Mouse (Mus musculus) midbrain, embryonic 13.5 days (tissue): ENCODE data around the gene Anp32a. TPM values are rescaled to one million over a fixed set of nuclear protein-coding genes. Genes with fewer than 3 reads are reported as not detected.

ENCODE experiments used
- ATAC-seq: fragments of 200-750 bp; cut with Nextera tagmentation; 2 replicates; pipeline ENCODE4 v1.8.0; 2017; ENCODE audit warnings: mild to moderate bottlenecking, moderate TSS enrichment, moderate library complexity
- H3K27ac ChIP-seq: fragments of 300-500 bp; sonication (generic); 2 replicates; pipeline ENCODE4 v1.5.1; 2015; ENCODE audit warnings: inconsistent platforms, mild to moderate bottlenecking, moderate library complexity
- H3K27me3 ChIP-seq: fragments of 300-500 bp; sonication (generic); 2 replicates; pipeline ENCODE4 v1.6.1; 2015; ENCODE audit warnings: mild to moderate bottlenecking, inconsistent platforms
- H3K36me3 ChIP-seq: fragments of 300-500 bp; sonication (generic); 2 replicates; pipeline ENCODE4 v1.6.1; 2015; ENCODE audit warnings: mild to moderate bottlenecking, inconsistent platforms
- H3K4me1 ChIP-seq: fragments of 300-500 bp; sonication (generic); replicated peaks from 2 replicates; pipeline ENCODE4 v1.6.1; 2015; ENCODE audit warnings: inconsistent platforms
- H3K4me2 ChIP-seq: fragments of 300-500 bp; sonication (generic); replicated peaks from 2 replicates; pipeline ENCODE4 v1.6.1; 2015; ENCODE audit warnings: moderate library complexity, mild to moderate bottlenecking, inconsistent platforms
- H3K4me3 ChIP-seq: fragments of 300-500 bp; sonication (generic); replicated peaks from 2 replicates; pipeline ENCODE4 v1.5.1; 2015; ENCODE audit warnings: mild to moderate bottlenecking, inconsistent platforms
- H3K9ac ChIP-seq: fragments of 300-500 bp; sonication (generic); replicated peaks from 2 replicates; pipeline ENCODE4 v1.6.1; 2015; ENCODE audit warnings: mild to moderate bottlenecking, inconsistent platforms
- H3K9me3 ChIP-seq: fragments of 300-500 bp; sonication (generic); 2 replicates; pipeline ENCODE4 v1.6.1; 2016; ENCODE audit warnings: mild to moderate bottlenecking, inconsistent platforms
- WGBS: fragments of 180-500 bp; shearing (Covaris S2); methylation state at CpG from one replicate; pipeline ENCODE4 v1.1.7; 2015; 5-methylcytosine and 5-hydroxymethylcytosine counted together
- polyA plus RNA-seq: library from polyadenylated mRNA; unstranded; fragments of >200 nt; fragmentation: Nextera tagmentation; extraction: Ambion mirVana; gene quantifications from 2 replicates; pipeline ENCODE4 v1.2.1, GENCODE M21; 2015

Anp32a gene
- polyA plus RNA-seq, 1 experiment from 2014 or later: 175 TPM

GRCm38 (mm10) chr9:62426021-62426420, 84.9 kb downstream of the Anp32a start:
- Histone ChIP-seq H3K27ac (no peak overlapping the region), H3K36me3 (peaks cover 84% of the 10 kb centered on the region), H3K9ac (no peak overlapping the region), H3K4me3 (no peak overlapping the region), H3K4me1 (peaks cover 5% of the 10 kb centered on the region), H3K4me2 (no peak overlapping the region), H3K9me3 (no peaks in the 10 kb centered on the region), H3K27me3 (no peaks in the 10 kb centered on the region)
- WGBS: 92% methylated on average over 19 of the region's 19 CpGs
- no peak for ATAC-seq

GRCm38 (mm10) chr9:62426531-62426930, 85.4 kb downstream of the Anp32a start:
- 96% methylated on average over 6 of the region's 6 CpGs for WGBS
- H3K9me3 ChIP-seq: no peaks in the 10 kb centered on the region

DNA sequence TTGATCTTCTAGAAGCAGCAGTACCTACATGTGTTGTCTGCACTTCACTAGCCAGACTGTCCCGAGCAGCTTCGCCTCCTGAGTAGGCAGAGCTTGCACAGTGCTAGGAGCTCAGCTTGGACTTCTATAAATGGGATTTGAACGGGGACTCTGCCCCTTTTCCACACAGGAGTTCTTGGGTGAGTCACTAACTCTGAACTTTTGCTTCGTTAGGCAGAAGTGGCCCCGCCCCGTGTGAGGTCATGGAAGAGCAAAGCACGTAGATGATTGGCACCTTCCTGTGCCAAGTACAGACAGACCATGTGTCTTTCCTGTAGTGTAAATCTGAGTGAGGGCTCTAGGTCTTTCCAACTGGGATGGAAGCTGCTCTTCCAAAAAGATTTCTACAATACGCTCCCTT, 85.9 kb downstream of the Anp32a start:
- H3K36me3 ChIP-seq: peaks cover 89% of the 10 kb centered on the region
- H3K4me3 ChIP-seq: no peak overlapping the region
- no peak overlapping the region for H3K9ac ChIP-seq
- no peak for ATAC-seq
- 88% methylated on average over 8 of the region's 8 CpGs for WGBS
- H3K4me2 ChIP-seq: no peak overlapping the region
- no peak overlapping the region for H3K27ac ChIP-seq
- H3K4me1 ChIP-seq: no peaks in the 10 kb centered on the region
- no peaks in the 10 kb centered on the region for H3K27me3 ChIP-seq
- H3K9me3 ChIP-seq: no peaks in the 10 kb centered on the region

More at GRCm38 (mm10) chr9:62426531-62426930, 85.4 kb downstream of the Anp32a start:
- H3K27me3 ChIP-seq: no peaks in the 10 kb centered on the region
- no peak overlapping the region for H3K4me2 ChIP-seq
- H3K4me3 ChIP-seq: no peak overlapping the region
- H3K27ac ChIP-seq: no peak overlapping the region
- H3K4me1 ChIP-seq: peaks cover under 1% of the 10 kb centered on the region; the same call in 1 of the 2 replicates
- ATAC-seq: no peak
- H3K9ac ChIP-seq: no peak overlapping the region
- peaks cover 89% of the 10 kb centered on the region for H3K36me3 ChIP-seq

Other genes starting within 250 kb of the Anp32a start
- gene Glce, start 218.6 kb upstream of the Anp32a start, polyA plus RNA-seq: 16.7 and 17.5 TPM in 2 replicates
- 0.05 TPM in 1 of 2 replicates, not detected in the other for gene Spesp1, start 59.1 kb upstream of the Anp32a start, polyA plus RNA-seq
- 28.4 and 34.7 TPM in 2 replicates for gene Coro2b, start 195.8 kb downstream of the Anp32a start, polyA plus RNA-seq